Mouse (Mus musculus): Measurements from ENCODE around the gene Luc7l.

GRCm38 (mm10) chr17:26234386-26234785 lies 18.3 kb upstream of the Luc7l start:
- TF ChIP-seq GATA1 (IDR thresholded peaks at IDR 0.05; ENCODE audit: borderline replicate concordance, low read length) (no peak), FLI1 (IDR thresholded peaks at IDR 0.05; ENCODE audit: low read length) (no peak)

Measured in megakaryocyte, embryonic 14.5 days (primary cell).